Mouse (Mus musculus) 3134 (cell line): ENCODE measurements at regions not wholly inside any gene's neighbourhood (a gene's known extent, or its start where the extent isn't known, plus 50 kb on each side); places are given as distances from the start of the nearest gene placed in this dataset.

ENCODE experiments used
- DNase-seq: peaks from one replicate; pipeline ENCODE4 v3.0.0-alpha.2; 2011; ENCODE audit warnings: low spot score; ENCODE audit not compliant: insufficient read length; ENCODE audit errors: extremely low read depth

DNA sequence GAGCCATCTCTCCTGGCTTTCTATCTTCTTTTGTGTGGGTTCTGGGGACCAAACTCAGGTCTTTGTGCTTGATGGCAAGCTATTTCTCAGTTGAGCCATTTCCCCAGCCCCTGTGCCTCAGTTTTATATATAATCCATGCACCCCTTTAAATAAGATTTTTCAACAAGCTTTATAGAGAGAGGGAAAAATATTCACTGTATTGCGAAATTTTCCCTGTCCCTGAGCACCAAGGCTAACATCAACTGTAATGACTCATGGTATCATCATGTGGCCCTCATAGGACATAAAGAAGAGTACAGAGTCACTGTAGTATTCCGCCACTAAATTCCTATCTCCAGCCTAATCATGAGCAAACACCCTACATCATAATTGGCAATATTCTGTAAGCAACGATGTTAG, 142.4 kb upstream of the Dock1 start:
- no peak for DNase-seq

DNA sequence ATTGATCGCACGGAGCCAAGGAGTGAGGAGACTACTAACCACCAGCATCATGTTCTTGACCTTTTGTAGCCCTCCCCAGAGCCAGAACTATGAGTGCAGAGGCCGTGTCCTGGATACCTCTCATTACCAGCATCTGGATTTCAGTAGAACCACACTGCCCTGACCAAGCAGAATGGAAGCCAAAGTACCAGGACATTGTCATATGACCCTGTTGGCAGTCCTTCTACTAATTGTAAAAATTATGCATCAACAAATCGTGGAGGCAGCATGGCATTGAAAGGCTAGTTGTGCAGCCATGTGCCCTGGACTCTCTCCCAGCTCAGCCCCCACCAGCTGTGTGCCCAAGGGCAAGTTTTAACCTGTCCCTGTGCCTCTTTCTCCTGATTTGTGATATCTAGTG, 135.6 kb upstream of the Dock1 start:
- DNase-seq = no peak

DNA sequence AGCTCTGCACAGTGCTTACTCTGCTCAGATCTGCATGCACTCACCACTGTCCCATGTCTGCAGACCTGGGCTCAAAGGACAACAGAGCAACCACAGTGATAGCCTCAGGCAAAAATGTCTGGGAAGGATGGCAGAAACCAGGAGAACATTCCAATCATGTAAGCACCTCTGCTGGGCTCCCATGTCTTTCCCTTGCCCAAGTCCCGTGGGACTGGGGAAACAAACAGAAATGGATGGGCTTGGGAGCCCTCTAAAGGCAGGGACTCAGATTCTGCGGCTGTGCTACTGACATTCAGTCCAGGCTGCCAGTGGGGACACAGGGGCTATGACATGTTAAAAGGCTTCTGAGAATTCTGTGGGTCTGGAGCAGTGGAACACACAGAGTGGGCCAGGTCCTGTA, 128.8 kb upstream of the Dock1 start:
- no peak for DNase-seq

DNA sequence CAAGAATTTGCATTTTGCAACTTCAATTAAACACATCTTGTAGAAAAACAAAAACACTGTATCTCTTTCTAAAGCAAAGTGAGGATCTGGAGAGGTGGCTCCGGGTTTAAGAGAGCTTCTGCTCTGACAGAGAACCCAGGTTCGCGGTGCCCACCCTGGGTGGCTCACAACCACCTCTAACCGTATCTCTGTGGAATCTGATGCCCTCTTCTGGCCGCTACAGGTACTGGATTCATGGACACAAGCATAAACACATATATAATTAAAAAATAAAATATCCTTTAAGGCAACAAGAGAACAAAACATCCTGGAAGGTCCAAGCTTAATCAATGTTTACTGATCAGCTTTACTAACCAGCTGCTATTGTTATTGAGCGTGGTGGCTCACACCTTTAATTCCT, 124.3 kb upstream of the Dock1 start:
- DNase-seq = no peak

DNA sequence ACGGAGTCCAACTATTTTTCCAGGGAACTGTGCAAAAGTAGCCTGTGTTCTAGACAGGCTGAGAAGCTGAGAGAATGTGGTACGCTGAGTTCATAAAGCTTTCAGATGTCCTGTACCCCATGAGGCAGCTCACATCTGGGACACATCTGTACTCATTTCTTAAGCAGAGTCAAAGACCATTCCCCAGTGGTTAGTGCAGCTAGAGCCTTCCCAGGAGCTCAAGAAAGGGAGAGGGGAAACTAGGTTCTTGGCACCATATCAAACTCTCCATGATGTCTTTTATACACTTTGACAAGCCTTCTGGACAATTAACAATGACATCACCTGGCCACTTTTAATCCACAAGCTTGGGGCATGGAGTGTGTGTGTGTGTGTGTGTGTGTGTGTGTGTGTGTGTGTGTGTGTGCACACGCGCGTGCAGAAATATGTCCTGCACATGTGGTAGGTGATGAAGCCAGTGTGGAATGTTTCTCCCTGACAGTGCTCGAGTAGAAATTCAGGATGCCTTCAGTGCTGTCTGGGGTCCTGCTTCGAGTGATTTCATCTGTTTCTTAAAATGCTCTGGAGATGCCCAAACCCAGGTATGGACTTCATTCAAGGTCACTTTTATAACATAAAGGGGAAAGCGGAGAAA, 121.1 kb upstream of the Dock1 start:
- no peak for DNase-seq

DNA sequence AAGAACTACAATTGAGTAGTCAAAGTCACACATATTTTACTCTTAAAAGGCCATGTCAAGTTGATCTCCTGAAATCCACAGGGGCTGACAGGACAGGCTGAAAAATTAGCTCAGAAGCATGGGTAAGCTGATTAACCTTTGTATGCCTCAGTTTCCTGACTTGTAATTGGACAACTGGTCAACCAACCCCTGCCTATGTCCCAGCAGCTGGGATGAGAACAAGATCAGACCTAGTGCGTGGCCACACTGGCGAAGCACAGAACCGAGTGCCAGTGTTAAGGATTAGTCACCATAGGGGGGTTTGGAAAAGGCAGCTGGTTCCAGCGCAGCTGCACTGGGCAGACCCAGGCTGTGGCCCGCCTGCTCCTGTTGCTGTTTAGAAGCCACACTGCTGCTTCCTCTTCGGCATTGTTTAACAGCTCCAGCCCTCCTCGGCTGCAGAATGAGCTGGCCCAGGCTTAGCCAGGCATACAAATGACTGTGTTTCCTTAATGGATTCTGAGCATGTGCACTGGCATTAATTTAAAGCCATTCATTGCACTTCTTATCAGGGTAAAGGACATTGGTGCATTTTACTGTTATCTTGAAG, 120.1 kb upstream of the Dock1 start:
- peak; percentile 29 for DNase-seq

DNA sequence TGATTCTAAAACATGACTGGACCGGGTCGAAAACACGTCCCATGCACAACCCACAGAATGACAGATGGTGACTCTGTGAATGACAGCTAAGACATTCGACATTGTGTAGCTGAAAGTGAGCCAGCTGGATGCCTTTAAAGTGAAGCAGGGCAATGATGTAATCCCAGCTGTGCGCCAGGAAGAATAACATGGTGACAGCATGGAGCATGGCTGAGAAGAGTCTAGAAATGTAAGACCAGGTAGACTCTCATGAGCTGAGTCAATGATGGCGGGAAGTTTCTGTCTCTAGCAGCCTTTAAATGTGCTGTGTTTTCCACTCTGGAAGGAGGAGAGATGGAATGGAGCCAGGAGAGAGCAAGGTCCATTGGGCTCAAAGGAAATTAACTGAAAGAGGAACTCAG, 118.4 kb upstream of the Dock1 start:
- DNase-seq = no peak

DNA sequence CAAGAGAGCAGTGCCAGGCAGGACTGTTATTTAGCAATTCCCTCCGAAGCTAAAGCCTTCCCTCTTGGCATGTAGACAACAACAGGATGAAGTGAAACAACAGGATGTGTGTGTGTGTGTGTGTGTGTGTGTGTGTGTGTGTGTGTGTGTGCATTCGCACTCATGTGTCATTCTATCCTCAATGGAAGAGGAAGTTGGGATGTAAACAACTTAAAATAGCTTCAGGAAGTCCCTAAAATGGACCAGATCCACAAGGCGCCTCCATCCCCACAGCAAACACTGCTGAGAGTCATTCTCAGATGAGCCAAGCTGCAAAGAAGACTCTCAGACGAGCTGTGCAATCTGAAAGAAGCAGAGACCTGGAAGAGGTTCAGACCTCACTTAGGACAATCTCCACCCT, 114.4 kb upstream of the Dock1 start:
- DNase-seq = no peak

DNA sequence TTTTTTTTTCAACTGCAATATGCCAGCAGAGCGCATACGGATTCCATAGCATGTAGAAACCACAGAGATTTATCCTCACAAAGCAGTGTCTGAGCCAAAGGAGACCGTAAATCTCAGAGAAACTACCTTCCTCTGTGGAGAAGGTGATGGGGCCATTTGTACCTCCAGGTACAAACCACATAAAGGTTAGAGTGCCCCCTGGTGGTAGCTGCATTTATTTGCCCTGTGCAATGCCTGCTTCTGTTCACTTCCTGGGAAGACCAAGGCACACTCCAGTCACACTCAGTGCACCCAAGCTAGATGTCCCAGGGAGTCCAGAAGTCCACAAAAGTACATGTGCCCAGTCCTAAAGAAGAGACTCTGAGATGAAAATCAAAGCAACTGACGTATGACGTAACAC, 104.1 kb upstream of the Dock1 start:
- no peak for DNase-seq

DNA sequence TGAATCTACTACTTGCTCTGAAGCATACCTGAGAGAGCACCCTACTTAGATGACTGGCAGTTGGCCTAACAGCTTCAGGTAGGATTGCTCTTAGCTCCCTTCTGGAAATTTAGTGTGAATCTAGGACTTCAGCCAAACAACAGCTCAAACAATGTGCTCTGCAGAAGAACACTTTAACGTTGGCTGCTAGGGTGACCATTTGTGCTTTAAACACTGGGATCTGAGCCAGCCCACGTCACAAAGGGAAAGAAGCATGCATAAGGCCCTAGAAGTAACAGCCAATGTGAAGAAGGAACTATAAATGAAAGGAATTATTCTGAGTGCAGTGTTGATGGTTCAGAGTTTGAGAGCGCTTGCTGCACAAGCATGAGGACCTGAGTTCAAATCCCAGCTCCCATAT, 101.2 kb upstream of the Dock1 start:
- no peak for DNase-seq

DNA sequence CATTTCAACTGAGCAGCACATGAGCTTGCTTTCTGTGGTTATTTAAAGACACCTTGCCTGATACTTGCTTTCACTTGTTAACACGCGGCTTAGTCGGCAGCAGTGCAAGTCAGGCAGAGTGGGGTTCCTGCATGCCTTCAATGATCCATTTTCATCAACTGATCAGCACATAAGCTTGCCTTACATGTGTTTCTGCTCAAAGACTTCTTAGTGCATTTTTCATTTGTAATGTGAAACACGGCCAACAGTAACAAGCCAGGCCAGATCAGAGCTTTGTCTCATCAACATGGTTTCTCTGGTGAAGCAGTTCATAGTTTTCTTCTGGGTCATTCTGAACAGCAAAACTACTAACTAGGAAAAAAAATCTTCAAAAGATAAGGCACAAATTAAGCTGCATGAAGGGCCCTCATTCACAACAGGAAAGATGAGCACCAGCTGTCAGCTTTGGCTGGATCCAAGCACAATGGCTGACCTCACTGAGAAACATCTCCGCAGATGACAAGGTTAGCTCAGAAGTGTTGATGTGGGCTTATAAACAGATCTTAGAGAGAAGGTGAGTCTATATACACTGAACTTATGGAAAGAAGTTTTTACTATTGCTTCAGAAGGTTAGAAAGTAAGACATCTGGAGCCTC, 100.2 kb upstream of the Dock1 start:
- DNase-seq = no peak

DNA sequence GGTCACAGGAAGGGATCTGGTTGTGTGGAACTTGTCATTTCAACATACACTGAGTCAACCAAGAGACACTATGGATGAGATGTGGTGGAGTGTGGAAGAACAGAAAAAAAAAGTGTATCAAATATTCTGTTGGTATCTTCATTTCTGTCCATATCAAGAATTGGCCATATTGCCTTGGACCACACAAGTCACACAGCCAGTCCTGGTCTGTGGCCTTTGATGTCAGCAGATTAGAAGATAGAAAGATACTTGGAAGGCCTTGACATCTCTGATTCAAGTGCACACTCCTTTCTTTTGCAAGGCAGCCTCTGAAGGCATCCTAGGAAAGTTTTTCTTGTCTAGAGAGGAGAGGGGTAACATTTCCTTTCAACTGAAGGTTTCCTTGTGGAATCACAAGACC, 88.7 kb upstream of the Dock1 start:
- no peak for DNase-seq

DNA sequence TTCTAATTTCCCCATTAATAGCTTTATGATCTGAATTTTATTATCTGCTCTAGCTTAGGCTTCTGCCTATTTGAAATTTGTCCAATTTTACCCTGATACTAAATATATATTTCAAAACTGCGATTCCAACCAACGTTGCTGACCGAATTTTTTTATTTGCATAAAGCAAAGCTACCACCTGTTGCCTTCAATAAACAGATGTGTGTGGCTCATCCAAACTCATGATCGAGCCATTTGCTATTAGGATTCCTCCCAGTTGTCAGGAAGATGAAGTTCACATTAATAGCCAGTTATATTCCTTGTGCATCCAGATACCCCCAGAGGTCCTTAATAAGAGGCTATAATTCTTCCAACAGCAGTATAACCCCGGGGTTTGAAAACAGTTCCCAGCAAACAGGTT, 85.0 kb upstream of the Dock1 start:
- no peak for DNase-seq

DNA sequence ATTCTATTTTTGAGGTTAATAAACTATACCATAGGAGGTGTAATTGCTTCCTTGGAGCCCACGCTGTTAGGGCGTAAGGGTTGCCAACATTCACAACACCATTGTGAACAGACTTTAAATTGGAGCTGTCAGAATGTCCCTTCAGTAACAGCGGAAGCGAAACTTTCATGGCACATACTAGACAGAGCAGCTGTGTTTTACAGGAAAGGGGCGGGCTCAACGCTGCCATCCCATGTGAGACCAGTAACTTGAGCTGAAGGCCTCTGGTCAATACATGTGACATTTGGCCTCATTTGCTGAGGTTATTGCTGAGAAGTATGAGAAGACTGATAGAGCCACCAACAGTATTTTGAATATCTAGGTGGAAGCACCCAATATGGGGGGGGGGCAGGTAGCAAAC, 83.5 kb upstream of the Dock1 start:
- DNase-seq = no peak

DNA sequence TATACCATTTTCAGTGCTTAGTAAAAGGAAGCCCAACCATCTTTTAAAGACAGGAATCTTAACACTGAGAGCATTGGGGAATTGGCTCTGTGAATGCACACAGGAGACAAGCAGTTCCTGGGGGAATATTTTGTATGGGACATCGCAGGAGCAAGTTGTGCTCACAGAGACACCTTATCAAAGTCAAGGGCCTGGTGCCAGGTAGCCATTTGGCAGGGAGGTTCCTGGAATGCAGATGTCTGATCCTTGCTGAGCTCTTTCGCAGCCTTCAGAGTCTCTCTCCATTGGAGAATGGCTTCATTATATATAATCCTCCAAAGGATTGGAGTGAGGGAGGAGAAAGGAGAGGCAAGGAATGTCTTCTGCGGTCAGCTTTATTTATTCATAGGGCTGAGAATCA, 62.6 kb upstream of the Dock1 start:
- no peak for DNase-seq

DNA sequence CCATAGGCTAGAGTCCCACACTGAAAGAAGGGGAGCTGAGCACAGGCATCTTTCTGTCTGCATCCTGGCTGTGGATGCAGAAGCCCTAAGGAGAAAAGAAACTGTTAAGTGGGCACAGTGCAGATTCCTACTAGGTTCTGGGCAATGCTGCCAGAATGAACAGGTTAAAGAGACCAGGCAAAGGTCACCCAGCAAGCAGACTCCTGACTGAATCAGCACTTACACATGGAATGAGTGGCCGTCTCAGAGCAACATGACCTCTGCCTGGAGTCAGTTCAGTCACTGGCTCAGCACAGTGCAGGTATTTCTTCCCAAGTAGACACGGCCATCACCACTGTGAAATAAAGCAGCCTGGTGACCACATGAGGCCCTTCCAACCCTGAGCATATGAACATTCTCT, 60.3 kb upstream of the Dock1 start:
- DNase-seq = no peak

DNA sequence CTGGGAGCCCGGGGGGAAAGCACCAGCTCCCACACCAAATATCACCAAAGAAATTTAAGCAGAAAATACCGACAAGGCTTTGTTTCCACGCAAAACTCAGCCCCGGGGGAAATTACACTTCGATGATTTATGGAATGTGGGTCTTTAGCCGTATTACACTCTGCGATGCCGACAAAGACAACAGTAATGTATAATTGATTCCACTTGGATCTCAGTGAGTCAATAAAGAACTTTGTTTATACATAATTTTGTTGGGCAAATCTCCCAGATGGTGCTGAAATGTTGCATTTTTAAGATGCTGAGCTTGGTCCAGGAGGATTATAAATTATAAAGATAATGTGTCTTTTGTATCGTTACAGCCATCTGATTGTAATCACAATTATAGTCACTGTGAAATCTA, 59.1 kb upstream of the Dock1 start:
- no peak for DNase-seq

DNA sequence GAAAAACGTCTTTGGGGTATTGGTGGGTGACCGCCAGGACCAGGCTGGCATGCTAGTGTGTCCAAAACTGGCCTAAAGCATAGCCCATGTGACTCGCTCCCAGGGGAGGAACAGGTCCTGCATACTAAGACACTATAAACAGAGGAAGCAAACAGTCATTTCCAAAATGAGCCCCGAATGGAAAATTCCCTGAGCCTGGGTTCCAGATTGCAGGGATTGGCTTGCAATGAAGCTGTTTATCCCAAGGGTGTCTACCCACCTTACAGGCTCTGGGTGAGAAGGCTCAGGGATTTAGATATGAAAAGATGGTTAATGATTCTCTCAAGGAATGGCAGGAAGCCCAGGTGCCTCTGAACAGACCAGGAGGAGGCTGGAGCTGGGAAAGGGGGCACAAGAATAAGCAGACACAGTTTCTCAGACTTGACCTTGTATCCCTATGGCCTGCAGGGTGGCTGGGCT, 58.2 kb upstream of the Dock1 start:
- DNase-seq = no peak

DNA sequence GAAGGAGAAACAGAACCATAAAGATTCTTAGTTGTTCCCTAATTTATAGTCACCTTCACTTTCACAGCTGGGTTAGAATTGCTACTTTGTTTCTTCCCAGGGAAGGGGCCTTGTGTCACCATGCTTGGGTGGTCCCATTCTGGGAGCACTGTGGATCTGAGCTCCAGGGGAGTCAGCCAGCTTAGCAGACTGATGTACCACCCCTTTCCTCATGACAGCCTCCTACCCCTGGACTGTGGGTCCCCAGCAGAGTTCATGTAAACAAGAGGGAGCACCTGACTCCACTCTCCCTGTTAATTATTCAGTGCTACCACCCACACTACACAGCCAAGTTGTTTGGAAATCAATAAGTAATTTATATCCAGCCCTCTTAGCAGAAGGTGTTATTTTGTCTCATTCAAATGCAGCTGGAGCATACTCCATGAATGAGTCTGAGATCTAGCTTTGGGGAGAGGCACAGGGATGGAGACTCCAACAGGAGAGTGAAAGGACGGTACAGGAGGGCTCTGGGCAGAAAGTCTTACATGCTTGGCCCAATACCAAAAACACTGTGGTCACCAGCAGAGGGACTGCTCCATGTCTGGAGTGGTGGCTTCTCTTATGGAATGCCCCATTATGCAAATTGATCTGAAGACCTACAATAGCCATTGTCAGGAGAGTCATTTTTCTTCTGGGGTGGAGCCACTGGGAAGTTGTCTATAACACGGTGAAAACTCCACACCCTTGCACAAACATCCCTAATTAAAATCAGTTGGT, 51.1 kb upstream of the Dock1 start:
- peak; percentile 40 for DNase-seq

DNA sequence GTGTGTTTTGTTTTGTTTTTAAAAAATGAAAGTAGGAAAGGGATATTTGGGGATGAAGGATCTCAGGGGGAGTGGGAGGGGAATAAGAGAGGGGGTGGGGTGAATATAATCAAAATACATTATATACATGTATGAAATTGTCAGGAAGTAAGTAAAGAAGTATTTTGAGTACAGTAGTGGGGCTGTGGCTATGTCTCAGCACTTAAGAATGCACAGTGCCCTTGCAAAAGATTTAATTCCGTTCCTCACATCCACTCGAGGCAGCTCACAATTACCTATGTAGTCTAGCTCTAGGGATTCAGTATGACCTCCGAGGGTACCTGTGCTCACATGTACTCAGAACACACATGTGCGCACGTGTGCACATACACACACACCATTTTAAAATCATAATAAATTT, 50.4 kb upstream of the Dock1 start:
- no peak for DNase-seq
